Mouse (Mus musculus): ENCODE measurements around the gene Dlst.

DNA sequence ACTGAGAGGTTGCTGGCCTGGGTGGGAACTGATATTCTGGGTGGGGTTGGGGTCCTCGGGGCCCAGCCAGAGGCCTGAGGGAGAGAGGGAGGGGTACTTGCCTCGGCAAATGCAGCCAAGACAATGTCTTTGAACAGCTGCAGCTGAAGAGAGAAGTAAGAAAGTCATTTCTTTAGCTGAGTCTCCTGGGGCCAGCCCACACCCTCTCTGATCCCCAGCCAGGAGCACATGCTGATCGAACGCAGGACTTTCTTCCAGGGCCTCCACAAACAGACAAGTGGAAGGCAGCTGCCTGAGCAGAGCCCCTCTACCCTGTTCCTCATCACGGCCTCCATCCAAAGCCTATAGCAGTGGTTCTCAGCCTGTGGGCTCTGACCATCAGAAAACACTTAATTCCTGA lies 54.4 kb downstream of the Dlst start:
- TF ChIP-seq CTCF (IDR thresholded peaks at IDR 0.05 in 2 of 3, conservative IDR thresholded peaks at IDR 0.05 in 1 of 3; ENCODE audit: control insufficient read depth in 1 of 3, insufficient read depth in 1 of 3, low read depth in 2 of 3, low read length in 3 of 3, poor library complexity in 1 of 3, severe bottlenecking in 1 of 3) (no peak), POLR2AphosphoS2 (IDR thresholded peaks at IDR 0.05; ENCODE audit: low read length) (no peak), CHD2 (IDR thresholded peaks at IDR 0.05; ENCODE audit: low read length) (no peak), POLR2A (IDR thresholded peaks at IDR 0.05; ENCODE audit: control insufficient read depth in 1 of 2, insufficient read depth in 1 of 2, low read depth in 1 of 2, low read length in 2 of 2, poor library complexity in 1 of 2) (no peak), ZKSCAN1 (IDR thresholded peaks at IDR 0.05; ENCODE audit: low read depth, low read length) (no peak), E2F4 (IDR thresholded peaks at IDR 0.05; ENCODE audit: borderline replicate concordance, low read depth, low read length) (no peak), GATA1 (IDR thresholded peaks at IDR 0.05; ENCODE audit: low read depth, low read length) (no peak), ETS1 (IDR thresholded peaks at IDR 0.05; ENCODE audit: low read depth, low read length) (no peak), RCOR1 (IDR thresholded peaks at IDR 0.05; ENCODE audit: low read depth, low read length) (no peak), NRF1 (IDR thresholded peaks at IDR 0.05; ENCODE audit: insufficient read depth, low read depth, low read length, poor library complexity, severe bottlenecking) (no peak), TCF12 (IDR thresholded peaks at IDR 0.05; ENCODE audit: low read depth, low read length) (no peak)
